Mouse (Mus musculus) CH12F3 (cell line): ENCODE results near the gene Cdc42ep1.
"Not testable (repeated sequence)": the region's sequence is repeated elsewhere in the genome, so short reads cannot be mapped to it uniquely, and the experiment has no call there.

Experiments
- in situ Hi-C: fragments of 300-500 bp; cut with MboI; formaldehyde crosslinking; loops from 2 replicates; pipeline ENCODE4 v1.14.3; 2020; ENCODE audit warnings: low sequenced_read_pairs

Cdc42ep1 gene

GRCm38 (mm10) chr15:78846805-78847204, 4.4 kb downstream of the Cdc42ep1 start:
- in situ Hi-C loops = not testable (repeated sequence)

- in situ Hi-C loops = no loop called here
Measured at GRCm38 (mm10) chr15:78848467-78848866, 6.0 kb downstream of the Cdc42ep1 start.

GRCm38 (mm10) chr15:78849485-78849884, 7.1 kb downstream of the Cdc42ep1 start:
- in situ Hi-C loops = no loop called here

GRCm38 (mm10) chr15:78850059-78850824, 7.8 kb downstream of the Cdc42ep1 start:
- in situ Hi-C loops = loop anchor here (10.0 kb wide), 1 partner anchor 225 kb away; no protein-coding TSS in a partner anchor

- in situ Hi-C loops = loop anchor here (10.0 kb wide), 1 partner anchor 226 kb away; no protein-coding TSS in a partner anchor
Measured at GRCm38 (mm10) chr15:78850944-78851343, 8.5 kb downstream of the Cdc42ep1 start.

GRCm38 (mm10) chr15:78851505-78852153, 9.2 kb downstream of the Cdc42ep1 start:
- in situ Hi-C loops = loop anchor here (10.0 kb wide), 1 partner anchor 227 kb away; no protein-coding TSS in a partner anchor

- in situ Hi-C loops = loop anchor here (10.0 kb wide), 1 partner anchor 231 kb away; no protein-coding TSS in a partner anchor
Measured at GRCm38 (mm10) chr15:78855303-78855965, 13.0 kb downstream of the Cdc42ep1 start, which contains the start of gene Lgals2. Gene Lgals2, minus strand, starts transcription at chr15:78855529.

GRCm38 (mm10) chr15:78857009-78857408, 14.6 kb downstream of the Cdc42ep1 start:
- in situ Hi-C loops = loop anchor here (10.0 kb wide), 1 partner anchor 232 kb away; no protein-coding TSS in a partner anchor

- in situ Hi-C loops = loop anchor here (10.0 kb wide), 1 partner anchor 235 kb away; no protein-coding TSS in a partner anchor
Measured at GRCm38 (mm10) chr15:78859311-78859710, 16.9 kb downstream of the Cdc42ep1 start.

- in situ Hi-C loops = loop anchor here (10.0 kb wide), 1 partner anchor 235 kb away; no protein-coding TSS in a partner anchor
Measured at GRCm38 (mm10) chr15:78859714-78860113, 17.3 kb downstream of the Cdc42ep1 start.

- in situ Hi-C loops = no loop called here
Measured at GRCm38 (mm10) chr15:78862280-78862679, 19.9 kb downstream of the Cdc42ep1 start.

- in situ Hi-C loops = no loop called here
Measured at GRCm38 (mm10) chr15:78863154-78863553, 20.7 kb downstream of the Cdc42ep1 start.

GRCm38 (mm10) chr15:78863852-78864253, 21.4 kb downstream of the Cdc42ep1 start:
- in situ Hi-C loops = no loop called here

- in situ Hi-C loops = no loop called here
Measured at GRCm38 (mm10) chr15:78868398-78868797, 26.0 kb downstream of the Cdc42ep1 start.

- in situ Hi-C loops = no loop called here
Measured at GRCm38 (mm10) chr15:78868826-78869233, 26.4 kb downstream of the Cdc42ep1 start.

GRCm38 (mm10) chr15:78869775-78870174, 27.4 kb downstream of the Cdc42ep1 start:
- in situ Hi-C loops = no loop called here

GRCm38 (mm10) chr15:78872021-78872608, 29.7 kb downstream of the Cdc42ep1 start:
- in situ Hi-C loops = no loop called here

- in situ Hi-C loops = no loop called here
Measured at GRCm38 (mm10) chr15:78873803-78874435, 31.5 kb downstream of the Cdc42ep1 start.

- in situ Hi-C loops = no loop called here
Measured at GRCm38 (mm10) chr15:78874989-78875388, 32.6 kb downstream of the Cdc42ep1 start.

GRCm38 (mm10) chr15:78875537-78875936, 33.1 kb downstream of the Cdc42ep1 start:
- in situ Hi-C loops = no loop called here
